Mouse (Mus musculus) E14TG2a.4 (cell line): Measurements from ENCODE around the gene Slc31a1.

ENCODE experiments used
- H3K27me3 ChIP-seq: 2 replicates; pipeline ENCODE4 v1.6.1; 2014; ENCODE audit warnings: low read length, control low read depth; ENCODE audit not compliant: insufficient read depth
- H3K36me3 ChIP-seq: 2 replicates; pipeline ENCODE4 v1.6.1; 2014; ENCODE audit warnings: low read length, control low read depth; ENCODE audit not compliant: insufficient read depth
- H3K4me1 ChIP-seq: replicated peaks from 2 replicates; pipeline ENCODE4 v1.6.1; 2014; ENCODE audit warnings: low read depth, low read length, control low read depth
- H3K4me3 ChIP-seq: replicated peaks from 2 replicates; pipeline ENCODE4 v1.5.1; 2014; ENCODE audit warnings: mild to moderate bottlenecking, low read length
- H3K9me3 ChIP-seq: 2 replicates; pipeline ENCODE4 v1.6.1; 2014; ENCODE audit warnings: low read length, control low read depth
- CTCF ChIP-seq: conservative IDR thresholded peaks from 2 replicates; pipeline ENCODE4 v1.5.1; 2014; ENCODE audit warnings: low read length
- NANOG ChIP-seq: IDR thresholded peaks from 2 replicates; pipeline ENCODE4 v1.6.1; 2014; ENCODE audit warnings: borderline replicate concordance, low read length, mixed read lengths
- POU5F1 ChIP-seq: IDR thresholded peaks from 2 replicates; pipeline ENCODE4 v1.6.1; 2014; ENCODE audit warnings: low read length, borderline replicate concordance

Gene Slc31a1

DNA sequence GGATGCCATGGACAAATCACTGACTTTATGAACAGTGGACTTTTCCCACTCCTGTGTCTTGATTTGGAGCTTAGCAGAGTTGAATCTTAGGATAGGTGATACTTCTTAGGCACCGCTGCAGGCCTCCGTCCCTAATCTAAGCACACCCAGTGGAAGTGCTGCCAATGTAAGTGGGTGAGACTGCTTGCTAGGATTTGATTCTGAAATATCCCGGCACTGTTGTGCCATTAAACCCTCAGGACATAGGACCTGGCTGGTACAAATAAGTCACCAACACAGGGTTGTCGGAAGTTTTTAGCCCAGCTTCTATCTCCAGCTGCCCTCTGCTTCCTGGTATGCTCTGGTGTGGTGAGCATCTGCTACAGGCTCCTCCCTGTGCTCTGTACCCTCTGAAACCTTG is 65.4 kb downstream of the Slc31a1 start:
- Histone ChIP-seq H3K27me3 (no peaks in the 10 kb centered on the region), H3K4me3 (no peak overlapping the region), H3K9me3 (no peaks in the 10 kb centered on the region), H3K36me3 (peaks cover 57% of the 10 kb centered on the region), H3K4me1 (peaks cover 25% of the 10 kb centered on the region)
- TF ChIP-seq POU5F1 (no peak), NANOG (no peak), CTCF (no peak)

DNA sequence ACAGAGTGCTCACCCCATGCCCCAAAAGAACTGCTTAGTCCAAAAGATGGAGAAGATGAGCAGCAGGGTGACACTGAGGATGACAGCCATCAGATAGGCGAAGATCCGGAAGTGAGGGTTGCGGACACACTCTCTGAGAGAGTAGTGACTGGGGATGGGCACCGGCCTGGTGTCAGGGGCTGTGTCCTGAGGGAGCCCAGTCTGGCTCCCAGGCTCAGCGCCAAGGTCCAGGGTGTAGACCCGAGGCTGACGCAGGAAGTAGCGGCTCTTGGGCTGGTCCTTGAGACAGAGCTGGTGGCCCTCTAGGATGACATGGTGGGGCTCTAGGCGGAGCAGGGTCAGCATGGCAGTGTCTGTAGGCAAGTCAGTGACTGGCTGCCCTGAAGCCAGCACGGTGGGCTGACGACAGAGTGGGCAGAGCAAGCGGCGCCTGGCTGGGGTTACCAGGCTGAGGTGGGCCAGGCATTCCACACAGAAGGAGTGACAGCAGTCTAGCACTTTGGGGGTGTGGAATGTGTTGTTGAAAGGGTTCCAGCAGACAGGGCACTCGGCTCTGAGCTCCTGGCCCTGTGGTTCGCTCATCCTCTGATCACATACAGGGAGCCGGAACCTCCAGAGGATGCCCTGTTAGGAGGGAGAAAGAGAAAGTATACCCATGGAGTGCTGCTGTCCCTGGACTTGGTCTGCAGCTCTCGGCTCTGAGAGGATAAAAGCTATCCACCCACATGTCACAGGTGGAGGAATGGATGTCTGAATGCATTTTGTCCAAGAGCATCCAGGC is 67.6 kb downstream of the Slc31a1 start:
- peaks cover 34% of the 10 kb centered on the region for H3K36me3 ChIP-seq
- H3K4me3 ChIP-seq = peak overlapping the region; percentile 65
- no peaks in the 10 kb centered on the region for H3K27me3 ChIP-seq
- peaks cover 25% of the 10 kb centered on the region for H3K4me1 ChIP-seq
- no peaks in the 10 kb centered on the region for H3K9me3 ChIP-seq
- TF ChIP-seq NANOG (no peak), POU5F1 (no peak), CTCF (no peak)

DNA sequence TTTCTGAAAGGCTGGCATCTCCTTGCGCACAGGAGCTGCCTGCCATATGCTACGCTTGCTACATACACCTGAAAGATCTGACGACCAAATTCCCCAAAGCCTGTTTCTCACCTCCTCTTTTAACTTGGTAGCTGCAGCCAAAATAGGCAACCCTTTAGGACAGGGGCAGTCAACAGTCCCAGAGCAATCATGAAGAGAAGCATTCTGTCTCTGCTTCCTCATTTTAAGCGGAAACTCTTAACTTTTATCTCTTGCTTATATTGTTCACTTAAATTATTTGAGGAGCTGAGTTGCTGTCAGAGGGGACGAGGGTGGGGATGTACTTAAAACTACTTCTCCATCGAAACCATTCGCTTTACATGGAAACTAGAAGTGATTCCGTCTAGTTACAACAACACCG is 69.1 kb downstream of the Slc31a1 start:
- Histone ChIP-seq H3K4me1 (peaks cover 27% of the 10 kb centered on the region), H3K36me3 (peaks cover 20% of the 10 kb centered on the region), H3K4me3 (no peak overlapping the region), H3K9me3 (no peaks in the 10 kb centered on the region), H3K27me3 (no peaks in the 10 kb centered on the region)
- TF ChIP-seq POU5F1 = no peak

DNA sequence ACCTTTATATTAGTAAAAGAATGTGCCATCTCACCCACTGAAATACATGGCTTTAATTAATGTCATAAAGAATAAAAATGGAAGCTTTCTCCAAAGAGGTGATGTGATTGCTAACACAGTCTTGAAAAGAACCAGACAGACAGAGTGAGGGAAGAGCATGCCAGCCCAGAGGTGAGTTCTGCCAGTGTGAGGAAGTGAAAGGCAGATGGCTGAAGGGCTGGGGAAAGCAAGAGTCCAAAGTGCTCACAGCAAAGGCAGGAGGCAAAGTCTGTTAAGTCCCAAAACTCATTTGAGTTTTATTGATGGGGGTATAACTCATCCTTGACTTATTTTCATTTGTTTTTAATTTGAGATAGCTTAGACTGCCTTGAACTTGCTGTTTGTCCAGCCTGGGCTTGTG is 70.2 kb downstream of the Slc31a1 start:
- peaks cover 9% of the 10 kb centered on the region for H3K36me3 ChIP-seq
- H3K27me3 ChIP-seq = no peaks in the 10 kb centered on the region
- H3K9me3 ChIP-seq = no peaks in the 10 kb centered on the region
- peaks cover 27% of the 10 kb centered on the region for H3K4me1 ChIP-seq
- H3K4me3 ChIP-seq = no peak overlapping the region
- no peak for TF ChIP-seq POU5F1
- no peak for TF ChIP-seq NANOG
- TF ChIP-seq CTCF = no peak

DNA sequence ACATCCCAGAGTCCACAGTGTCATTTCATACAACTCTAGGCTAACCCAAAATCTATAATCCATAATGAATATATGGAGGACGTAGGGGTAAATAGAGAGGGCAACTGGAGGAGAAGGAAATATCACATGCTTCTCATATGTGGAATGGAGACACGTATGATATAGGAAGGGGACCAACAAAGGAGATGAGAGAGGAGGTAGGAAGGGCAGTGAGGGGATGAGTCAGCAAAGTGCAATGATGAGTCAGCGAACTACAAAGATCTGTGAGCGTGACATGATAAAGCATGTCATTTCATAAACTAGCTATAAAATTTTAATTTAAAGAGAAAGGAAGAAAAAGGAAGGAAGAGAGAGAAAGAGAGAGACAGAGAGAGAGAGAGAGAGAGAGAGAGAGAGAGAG is 71.0 kb downstream of the Slc31a1 start:
- Histone ChIP-seq H3K9me3 (no peaks in the 10 kb centered on the region), H3K4me3 (no peak overlapping the region), H3K36me3 (0 out of 2 replicates have a peak, but pooled peaks cover 4% of the 10 kb centered on the region), H3K4me1 (peaks cover 23% of the 10 kb centered on the region), H3K27me3 (no peaks in the 10 kb centered on the region)
- TF ChIP-seq CTCF (no peak), POU5F1 (no peak), NANOG (no peak)

DNA sequence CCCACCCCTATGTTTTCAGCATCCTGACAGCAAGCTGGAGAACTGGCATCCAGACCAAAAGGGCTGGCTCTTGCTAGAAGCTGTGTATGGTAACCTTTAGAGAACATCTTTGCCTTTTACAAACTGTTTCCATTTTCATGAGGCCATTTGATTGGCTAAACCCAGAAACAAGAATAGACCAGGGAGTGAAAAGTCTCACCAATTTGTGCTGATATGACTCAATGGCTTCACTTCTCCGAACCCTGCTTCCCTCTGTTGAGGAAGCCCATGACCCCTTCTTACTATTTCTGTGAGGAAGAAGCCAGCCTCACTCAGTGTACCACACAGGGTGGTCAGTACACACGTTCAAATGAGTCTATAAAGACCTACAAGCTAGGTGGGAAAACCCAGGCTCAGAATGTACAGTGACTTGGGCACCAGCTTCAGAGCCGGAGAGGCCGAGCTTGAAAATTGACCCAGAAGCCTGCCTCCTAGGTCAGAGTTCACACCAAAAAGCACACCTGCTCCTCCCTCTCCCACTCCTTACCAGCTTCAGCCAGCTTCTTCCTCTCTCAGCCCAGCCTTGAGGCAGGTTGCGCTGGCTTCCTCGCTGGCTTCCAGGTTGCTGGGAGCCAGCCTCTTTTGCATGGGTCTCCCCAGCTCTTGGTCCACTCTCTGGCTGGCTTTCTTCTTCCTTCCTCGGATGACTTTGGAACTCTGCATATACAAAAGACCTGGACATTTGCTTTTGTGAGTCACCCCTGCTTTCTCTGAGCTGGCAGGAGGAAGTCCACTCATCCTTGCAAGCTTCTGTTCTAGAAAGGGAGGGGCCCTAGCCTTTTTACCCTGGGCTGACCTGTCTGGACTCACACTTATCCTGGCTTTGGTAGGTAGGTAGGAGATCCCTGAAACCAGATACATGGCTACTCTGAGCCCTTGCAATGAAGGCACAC is 73.7 kb downstream of the Slc31a1 start:
- Histone ChIP-seq H3K4me1 (peaks cover 7% of the 10 kb centered on the region), H3K27me3 (no peaks in the 10 kb centered on the region), H3K9me3 (no peaks in the 10 kb centered on the region), H3K4me3 (no peak overlapping the region), H3K36me3 (no peaks in the 10 kb centered on the region)
- TF ChIP-seq CTCF = no peak
- no peak for TF ChIP-seq NANOG
- no peak for TF ChIP-seq POU5F1

DNA sequence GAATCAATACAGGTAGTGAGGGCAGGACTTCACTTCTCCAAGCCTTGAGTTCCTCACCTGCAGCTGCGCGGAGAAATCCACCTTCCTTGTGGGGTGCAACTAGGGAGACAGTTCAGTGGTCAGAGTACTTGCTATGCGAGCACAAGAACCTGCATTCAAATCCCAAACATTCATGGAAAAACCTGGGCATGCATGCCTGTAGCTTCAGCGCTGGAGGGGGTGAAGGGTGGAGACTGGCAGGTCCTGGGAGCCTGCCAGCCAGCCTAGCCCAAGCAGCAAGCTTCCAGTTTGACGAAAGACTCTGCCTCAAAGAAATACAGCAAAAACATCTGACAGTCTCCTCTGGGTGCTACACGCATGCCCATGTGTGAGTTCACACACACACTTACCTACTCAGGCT is 74.6 kb downstream of the Slc31a1 start, which contains the start of gene Rnf183:
Gene Rnf183, minus strand, starts transcription at position 172 of the 400 bp plus-strand sequence.
- no peak within 1 kb of the TSS for H3K4me3 ChIP-seq
- H3K36me3 ChIP-seq = no peaks in the 10 kb centered on the region
- TF ChIP-seq CTCF (no peak), POU5F1 (no peak), NANOG (no peak)
- H3K27me3 ChIP-seq = no peaks in the 10 kb centered on the region
- 0 out of 2 replicates have a peak, but pooled peaks cover 6% of the 10 kb centered on the region for H3K4me1 ChIP-seq
- no peaks in the 10 kb centered on the region for H3K9me3 ChIP-seq

DNA sequence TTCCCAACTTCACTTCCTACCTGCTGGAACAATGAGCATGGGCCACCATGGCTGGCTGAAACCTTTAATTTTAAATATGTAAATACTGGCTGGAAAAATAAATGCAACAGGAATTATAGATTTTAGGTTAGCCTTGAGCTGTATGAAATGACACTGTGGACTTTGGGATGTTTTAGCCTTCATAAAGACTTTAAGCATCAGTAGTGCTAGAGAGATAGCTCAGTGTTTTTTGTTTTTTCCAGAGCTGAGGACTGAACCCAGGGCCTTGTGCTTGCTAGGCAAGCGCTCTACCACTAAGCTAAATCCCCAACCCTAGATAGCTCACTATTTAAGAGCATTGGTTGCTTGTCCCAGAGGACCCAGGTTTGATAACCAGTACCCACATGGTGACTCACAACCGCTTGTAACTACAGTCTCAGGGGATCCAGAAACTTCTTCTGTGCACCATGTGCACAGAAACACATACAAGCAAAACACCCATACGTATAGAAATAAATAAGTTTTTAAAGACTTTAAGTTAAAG is 76.8 kb downstream of the Slc31a1 start:
- H3K4me1 ChIP-seq = 0 out of 2 replicates have a peak, but pooled peaks cover 6% of the 10 kb centered on the region
- H3K36me3 ChIP-seq = no peaks in the 10 kb centered on the region
- no peaks in the 10 kb centered on the region for H3K27me3 ChIP-seq
- no peak overlapping the region for H3K4me3 ChIP-seq
- peaks cover 20% of the 10 kb centered on the region for H3K9me3 ChIP-seq
- TF ChIP-seq CTCF (no peak), POU5F1 (no peak), NANOG (no peak)
